Mouse (Mus musculus) hindlimb bud, embryonic 11.5 days (tissue): ENCODE results near the gene Alkbh5.

Experiments
- DNase-seq: peaks from one replicate; pipeline ENCODE4 v3.0.0-alpha.2; 2012; ENCODE audit warnings: low read depth, low spot score; ENCODE audit errors: extremely low spot score

Alkbh5 gene

DNA sequence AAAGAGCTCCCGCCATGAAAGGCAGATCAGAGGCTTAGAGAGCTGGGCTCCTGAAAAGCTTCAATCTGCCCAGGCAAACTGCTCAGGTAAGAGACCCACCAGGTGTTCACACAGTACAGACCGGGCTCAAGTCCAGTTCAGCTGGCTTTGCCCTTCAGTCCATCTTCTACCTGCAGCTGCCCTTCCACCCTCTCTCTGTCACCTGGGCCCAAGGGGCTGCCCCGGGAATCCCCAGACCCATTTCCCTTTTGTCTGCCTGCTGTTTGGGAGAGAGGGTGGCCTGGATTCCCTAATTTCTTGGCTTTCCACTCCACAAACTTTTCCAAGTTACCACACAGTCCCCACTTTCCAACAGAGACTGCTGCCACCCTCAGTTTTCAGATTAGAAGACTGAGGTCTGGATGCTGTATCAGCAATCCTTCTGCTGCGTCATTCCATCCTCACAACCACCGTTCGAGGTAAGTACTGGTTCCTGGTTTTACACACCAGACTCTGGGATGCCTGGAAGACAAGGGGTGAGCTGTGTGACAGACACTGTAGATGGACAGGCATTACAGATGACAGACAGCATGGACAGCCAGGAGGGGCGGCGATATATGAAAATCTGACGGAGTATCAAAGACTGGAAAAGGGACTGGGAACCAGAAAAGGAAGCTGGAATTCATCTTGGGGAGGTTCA lies at the start of gene Alkbh5:
Gene Alkbh5 (plus strand): TSS at position 202 of the 679 bp plus-strand sequence.
- no peak for DNase-seq

DNA sequence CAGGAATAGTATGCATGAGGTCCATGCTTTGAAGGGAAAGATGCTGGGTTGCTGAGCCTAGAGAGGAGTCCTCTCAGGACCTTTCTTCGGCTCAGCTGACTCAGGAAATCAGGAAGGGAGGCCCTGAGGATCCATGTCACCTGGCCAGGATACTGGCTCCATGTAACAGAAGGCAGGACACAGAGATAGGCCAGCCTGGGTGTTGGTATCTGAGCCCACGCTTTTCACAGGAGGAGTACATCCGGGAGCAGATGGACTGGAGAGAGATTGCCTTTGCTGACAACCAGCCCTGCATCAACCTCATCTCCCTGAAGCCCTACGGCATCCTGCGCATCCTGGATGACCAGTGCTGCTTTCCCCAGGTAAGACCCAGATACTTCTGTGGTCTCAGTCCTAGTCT lies 43.5 kb upstream of the Alkbh5 start:
- no peak for DNase-seq

DNA sequence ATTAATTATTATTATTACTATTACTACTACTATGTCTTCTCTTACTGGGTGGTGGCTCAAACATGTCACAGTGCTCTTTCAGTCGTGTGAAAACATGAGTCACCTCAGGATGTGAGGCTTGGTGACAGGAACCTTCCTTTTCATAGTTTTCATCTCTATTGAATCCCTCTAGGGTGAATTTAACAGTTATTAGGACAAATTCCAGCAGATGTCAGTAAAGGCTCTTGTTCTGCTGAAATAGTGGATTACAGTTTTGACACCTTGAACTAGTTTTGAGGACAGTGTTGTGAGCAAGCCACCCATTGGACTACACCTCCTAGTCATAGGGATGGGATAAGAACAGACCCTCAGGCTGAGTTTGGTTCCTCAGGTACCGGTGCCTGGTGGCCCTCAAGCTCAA lies 40.5 kb upstream of the Alkbh5 start:
- no peak for DNase-seq

DNA sequence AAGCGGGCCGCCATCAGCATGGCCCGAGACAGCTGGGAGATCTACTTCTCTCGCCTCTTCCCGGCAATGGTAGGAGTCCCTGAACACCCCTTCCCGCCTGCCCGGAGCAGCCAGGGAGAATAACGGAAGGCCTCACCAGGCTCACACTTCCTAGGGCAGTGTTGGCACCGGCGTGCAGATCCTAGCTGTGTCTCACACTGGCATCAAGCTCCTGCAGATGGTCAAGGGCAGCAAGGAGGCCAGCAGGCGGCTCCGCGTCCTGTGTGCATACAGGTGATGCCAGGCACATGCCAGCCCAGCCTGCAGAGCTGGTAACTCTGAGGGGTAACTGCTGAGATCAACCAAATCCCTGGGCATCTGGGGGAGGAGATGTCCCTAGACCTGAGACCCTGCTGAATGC lies 28.9 kb upstream of the Alkbh5 start:
- DNase-seq, result no peak

DNA sequence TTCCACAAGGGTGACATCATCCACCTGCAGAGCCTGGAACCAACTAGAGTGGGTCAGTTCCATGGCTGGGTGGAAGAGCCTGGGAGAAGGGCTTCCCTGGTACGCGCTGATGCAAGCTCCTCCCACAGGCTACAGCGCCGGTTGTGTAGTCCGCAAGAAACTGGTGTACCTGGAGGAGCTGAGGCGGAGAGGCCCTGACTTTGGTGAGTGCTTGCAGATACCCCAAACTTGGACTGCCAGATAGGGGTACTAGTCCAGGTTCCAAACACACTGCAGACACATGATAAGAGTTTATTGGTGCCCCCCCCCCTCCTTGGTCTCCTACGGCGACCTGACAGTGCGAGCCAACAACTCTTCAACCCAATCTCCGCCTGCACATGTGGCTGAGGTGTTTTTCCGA lies 27.2 kb upstream of the Alkbh5 start:
- no peak for DNase-seq

DNA sequence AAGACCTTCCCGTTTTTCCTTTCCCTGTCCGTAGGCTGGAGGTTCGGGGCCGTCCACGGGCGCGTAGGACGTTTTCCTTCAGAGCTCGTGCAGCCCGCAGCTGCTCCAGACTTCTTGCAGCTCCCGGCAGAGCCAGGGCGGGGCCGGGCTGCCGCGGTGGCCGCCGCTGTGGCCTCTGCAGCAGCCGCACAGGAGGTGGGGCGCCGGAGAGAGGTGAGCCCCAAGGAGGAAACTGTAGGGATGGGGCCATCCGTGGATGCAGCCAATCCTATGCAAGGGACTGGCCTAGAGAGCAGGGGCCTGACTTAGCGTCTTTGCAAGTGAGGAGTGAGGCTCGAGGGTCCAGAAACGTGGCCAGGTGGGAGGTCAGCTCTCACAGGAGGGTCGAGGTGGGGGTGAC lies 26.7 kb upstream of the Alkbh5 start:
- no peak for DNase-seq

DNA sequence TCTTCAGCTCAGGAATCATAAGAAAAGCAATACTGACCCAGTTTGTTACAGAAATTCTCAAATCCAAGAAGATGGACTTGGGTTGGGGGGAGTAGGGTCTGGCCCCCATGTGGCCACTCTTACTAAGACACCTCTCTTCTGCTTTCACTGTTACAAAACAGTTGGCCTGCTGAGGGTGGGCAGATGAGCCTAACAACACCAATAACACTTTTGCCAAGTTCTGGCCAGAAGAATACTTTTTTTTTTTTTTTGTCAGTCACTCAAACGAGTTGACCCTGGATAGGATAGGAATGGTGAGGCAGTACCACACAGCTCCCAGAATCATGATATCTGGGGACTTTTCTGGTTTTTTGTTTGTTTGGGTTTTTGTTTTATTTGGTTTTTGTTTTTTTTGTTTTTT lies 24.3 kb upstream of the Alkbh5 start:
- DNase-seq, result no peak

DNA sequence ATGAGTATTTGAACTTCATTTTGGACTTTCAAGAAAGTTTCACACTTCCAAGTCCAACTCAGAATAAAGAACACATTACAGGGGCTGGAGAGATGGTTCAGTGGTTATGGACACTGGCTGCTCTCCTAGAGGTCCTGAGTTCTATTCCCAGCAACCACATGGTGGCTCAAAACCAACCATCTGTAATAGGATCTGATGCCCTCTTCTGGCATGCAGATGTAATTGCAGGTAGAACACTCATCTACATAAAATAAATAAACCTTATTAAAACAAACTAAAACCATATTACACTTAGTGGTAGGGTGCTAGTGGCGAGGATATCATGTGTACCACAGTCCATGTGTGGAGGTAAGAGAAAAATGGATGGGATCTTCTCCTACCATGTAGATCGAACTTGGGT lies 23.7 kb upstream of the Alkbh5 start:
- no peak for DNase-seq

DNA sequence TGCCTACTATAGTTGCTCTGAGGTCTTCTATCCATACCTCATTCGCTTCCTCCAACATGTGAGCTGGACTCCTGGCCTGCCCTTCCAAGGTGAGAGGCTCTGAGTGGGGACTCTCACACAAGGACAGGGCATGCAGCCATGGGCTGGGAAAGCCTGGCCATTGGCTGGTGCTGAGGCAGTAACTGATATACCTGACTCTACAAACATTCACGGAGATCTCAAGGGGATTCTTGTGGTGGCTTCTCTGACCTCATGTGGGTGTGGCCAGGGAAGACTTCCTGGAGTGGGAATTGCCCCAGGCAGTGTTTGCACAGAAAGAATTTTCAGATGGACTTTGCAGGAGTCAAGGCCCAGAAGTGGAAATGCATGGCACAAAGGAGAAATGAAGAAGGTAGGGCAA lies 21.2 kb upstream of the Alkbh5 start:
- no peak for DNase-seq

DNA sequence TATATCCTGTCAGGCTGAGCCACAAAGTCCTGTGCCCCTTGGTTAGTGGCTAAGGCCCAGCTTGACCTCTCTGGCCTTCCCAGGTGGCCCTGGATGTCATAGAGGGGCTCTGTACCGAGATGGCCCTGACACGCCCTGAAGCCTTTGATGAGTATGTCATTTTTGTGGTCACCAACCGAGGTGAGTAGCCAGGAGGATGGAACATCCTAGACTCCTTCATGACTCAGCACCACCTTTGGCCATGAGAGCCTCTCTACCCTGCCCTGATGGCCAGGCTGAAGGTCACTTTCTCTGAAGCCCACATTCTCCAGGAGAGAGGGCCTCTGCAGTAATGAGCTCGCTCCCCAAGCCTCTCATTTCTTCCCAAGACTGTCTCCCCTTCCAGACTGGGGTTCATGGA lies 17.9 kb upstream of the Alkbh5 start:
- DNase-seq, result no peak

DNA sequence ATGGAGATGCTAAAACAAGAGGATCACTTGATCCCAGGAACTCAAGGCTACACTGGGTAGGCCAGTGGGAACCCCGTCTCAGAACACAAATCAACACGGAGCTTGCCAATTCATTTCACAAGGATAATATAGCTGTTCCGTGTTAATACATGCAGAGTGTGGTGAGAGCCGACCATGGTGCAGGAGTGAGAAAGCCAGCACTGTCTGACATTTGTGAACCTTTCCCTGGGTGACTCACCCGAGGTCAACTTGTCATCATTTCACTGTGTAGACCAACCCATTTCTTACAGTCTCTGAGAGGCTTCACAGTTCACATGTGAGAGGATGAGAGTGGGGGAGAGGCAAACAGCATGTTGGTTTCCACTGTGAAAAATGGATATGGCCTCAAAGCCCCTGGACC lies 14.2 kb upstream of the Alkbh5 start:
- no peak for DNase-seq

DNA sequence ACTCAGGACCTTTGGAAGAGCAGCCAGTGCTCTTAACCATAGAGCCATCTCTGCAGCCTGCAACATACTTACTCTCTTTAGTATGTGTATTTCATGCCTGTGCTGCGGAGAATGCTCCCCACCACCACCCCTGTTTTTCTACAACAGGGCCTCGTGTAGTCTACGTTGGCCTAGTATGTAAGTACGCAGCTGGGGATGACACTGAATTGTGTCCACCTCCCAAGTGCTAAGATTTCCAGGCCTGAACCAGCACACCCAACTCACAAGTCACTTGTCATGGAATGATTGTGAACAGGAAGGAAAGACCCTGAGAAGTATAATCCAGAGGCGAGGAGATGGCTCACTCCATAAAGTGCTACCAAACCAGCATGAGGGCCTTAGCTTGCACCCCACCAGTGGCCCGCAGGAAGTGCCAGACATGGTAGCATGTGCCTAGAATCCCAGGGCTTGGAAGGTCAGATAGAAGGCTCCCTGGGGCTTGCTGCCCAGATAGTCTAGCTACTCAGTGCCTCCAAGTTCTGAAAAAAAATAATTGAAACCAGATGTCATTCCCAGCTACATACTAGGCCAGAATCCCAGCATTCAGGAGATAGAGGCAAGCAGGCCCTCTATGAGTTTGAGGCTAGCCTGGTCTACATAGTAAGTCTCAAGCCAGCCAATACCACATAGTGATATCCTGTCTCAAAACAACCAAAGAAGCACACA lies 13.4 kb upstream of the Alkbh5 start:
- no peak for DNase-seq

DNA sequence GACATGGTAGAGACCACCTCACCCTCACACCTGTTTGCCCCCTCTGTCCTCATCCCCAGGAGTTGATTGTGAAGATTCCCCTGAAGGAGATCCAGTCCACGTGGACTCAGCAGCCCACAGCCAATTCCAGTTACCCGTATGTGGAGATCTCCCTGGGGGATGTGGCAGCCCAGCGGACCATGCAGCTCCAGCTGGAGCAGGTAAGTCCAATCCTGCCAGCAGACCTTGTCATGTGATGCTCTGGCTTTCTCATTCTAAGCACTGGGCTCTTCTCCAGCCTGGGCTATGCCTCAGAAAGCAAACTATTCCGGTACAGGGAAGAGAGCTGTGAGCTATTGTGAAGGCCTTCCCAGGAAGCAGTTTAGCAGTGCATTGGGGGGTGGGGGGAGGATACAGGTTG lies 9.7 kb upstream of the Alkbh5 start:
- no peak for DNase-seq

DNA sequence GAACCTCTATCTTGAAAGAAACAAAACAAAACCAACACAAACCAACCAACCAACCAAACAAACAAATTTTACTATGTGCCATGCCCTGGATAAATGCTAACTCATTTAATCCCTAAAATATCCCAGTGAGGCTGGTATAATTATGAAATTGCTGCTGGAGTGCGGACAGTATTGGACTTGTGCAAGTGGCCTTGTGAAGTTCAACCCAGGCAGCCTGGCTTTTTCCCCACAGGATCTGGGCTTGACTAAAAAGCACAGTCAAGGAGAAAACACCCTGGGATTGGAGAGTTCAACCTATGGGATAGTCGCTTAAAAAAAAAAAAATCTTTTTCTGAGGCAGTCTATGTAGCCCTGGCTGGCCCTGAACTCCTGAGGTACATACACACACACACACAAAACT lies 505 bp upstream of the Alkbh5 start:
- no peak for DNase-seq

DNA sequence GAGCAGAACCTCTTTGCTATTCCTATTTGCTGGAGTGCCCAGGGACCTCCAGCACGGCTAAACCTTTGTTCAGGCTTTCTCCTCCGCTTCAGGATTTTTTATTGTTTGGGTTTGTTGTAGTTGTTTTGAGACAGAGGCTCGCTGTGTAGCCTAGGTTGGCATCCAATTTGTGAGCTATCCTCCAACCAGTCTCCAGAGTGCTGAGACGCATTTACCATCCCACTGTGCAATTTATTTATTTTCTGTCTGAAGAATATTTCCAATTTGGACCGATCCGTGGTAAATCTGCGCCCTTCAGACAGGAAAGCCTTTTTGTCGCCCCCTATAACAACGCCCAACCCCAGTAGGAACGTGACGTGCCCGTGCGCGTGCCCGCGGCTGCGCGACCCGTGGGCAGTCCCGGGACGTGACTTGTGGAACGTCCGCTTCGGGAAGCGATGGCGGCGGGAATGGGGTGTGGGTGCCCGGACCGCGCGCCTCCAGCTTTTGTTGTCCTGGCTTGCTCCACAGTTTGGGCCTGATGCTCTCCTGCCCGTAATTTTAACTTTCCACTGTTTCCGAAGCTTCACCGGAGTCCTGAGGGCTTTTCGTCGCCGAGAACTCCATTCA lies 782 bp downstream of the Alkbh5 start:
- DNase-seq, result peak; percentile 77

DNA sequence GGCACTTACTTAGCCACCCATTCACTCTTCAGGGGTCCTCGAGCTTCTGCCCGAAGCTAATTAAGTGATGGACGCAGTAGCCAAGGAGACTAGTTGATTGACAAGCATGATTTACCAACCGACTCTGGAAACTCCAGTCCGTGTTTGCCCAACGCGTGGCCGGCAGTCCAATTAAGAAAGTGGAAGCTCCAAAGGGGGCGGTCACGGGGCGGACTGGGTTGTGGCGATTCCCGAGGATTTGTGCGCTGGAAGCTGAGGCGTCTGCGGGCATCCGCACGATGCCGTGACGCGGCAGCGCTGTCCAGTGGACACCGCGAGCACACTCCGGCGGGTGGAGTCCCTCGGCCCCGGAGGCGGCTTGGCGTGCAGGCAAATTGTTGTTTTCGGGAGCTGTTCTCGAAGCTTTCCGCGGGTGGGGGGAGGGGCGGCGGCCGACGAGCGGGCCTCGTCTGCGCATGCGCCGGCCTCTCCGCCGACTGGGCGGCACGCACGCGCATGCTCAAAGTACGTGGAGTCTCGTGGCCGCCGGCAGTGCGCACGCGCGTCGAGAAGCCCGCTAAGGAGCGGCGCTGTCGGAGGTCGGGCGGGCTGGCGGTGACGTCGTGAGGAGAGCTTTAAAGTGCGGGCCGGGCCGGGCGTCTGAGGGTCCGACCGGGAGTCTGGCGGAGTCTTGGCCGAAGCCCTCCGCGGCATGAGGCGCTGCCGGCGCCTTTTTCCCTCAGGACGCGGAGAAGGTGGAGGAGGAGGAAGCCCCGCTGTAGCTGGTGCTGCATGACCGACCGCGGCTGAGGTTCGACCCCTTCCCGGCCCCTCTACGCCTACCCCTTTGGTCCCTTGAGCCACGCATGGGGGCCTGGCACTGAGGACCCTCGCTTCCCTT lies 1.5 kb downstream of the Alkbh5 start:
- peak; percentile 95 for DNase-seq

DNA sequence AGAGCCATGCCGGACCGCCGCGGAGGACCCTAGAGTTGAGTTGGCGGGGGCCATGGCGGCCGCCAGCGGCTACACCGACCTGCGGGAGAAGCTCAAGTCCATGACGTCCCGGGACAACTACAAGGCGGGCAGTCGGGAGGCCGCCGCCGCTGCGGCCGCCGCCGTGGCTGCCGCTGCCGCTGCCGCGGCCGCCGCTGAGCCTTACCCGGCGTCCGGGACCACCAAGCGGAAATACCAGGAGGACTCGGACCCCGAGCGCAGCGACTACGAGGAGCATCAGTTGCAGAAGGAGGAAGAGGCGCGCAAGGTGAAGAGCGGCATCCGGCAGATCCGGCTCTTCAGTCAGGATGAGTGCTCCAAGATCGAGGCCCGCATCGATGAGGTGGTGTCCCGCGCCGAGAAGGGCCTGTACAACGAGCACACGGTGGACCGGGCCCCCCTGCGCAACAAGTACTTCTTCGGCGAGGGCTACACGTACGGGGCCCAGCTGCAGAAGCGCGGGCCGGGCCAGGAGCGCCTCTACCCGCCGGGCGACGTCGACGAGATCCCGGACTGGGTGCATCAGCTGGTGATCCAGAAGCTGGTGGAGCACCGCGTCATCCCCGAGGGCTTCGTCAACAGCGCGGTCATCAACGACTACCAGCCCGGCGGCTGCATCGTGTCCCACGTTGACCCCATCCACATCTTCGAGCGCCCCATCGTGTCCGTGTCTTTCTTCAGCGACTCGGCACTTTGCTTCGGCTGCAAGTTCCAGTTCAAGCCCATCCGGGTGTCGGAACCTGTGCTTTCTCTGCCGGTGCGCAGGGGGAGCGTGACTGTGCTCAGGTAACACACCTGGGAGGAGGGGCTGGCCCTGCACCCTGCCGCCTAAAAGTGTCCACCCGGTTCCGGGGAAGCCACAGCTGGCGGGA lies 2.4 kb downstream of the Alkbh5 start:
- no peak for DNase-seq

DNA sequence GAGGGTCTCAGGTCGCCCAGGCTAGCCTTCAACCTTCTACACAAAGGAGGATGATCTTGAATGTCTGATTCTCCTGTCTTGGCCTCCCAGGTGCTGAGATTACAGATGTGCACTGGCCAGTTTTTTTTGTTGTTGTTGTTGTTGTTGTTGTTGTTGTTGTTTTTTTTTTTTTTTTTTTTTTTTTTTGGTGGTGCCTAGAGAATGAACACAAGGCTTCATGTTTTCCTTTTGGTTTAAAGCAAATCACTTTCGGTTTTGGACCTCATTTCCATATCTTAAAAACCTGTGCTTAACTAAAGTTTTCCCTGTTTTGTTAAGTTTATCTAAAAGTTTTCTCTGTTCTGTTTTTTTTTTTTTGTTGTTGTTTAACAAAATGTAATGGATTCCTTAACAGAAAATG lies 3.4 kb downstream of the Alkbh5 start:
- DNase-seq, result no peak

DNA sequence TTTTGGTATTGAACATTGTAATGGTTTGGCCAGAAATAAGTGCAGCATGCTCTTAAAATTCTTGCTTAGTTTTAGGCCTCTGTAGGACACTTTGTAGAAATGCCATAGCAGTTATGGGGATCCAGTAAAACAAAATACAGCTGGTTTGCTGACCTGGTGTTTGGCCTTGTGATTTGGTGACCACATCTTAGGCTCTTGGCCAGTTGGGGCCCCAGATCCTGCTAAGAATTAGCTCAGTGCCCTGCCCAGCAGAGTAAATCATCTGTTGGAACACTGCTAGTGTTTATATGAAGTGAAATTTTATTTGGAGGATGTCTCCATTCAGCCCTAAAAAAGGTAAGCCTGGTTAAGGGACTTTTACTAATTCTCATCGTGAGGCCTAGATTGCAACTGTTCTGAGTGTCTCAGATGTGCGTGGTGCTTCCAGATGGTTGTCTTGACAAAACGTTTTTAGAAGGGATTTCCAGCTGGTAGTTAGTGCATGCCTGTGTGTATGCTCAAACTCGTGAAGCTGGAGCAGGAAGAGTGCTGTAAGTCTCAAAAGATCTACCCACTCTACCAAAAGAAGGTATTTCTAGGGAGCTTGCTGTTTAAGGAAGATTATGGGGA lies 3.9 kb downstream of the Alkbh5 start:
- no peak for DNase-seq

DNA sequence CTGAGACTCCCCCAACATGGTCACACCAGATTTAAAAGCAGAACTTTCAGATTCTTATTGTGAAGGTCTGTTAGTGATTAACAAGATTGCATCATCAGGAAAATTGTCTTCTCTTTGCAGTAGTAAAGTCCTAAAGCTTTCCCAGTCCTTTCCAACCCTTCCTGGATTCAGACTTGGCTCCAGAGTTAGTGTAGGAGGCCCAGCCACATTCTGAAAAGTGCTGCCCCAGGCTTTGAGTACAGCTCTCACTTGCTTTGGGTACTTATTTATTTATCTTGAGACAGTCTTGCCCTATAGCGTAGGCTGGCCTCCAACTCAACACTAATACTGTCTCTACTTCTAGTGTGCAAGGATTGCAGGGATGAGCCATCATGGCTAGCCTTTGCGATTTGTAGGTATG lies 4.6 kb downstream of the Alkbh5 start:
- DNase-seq, result no peak
